In the genomic region with DNA sequence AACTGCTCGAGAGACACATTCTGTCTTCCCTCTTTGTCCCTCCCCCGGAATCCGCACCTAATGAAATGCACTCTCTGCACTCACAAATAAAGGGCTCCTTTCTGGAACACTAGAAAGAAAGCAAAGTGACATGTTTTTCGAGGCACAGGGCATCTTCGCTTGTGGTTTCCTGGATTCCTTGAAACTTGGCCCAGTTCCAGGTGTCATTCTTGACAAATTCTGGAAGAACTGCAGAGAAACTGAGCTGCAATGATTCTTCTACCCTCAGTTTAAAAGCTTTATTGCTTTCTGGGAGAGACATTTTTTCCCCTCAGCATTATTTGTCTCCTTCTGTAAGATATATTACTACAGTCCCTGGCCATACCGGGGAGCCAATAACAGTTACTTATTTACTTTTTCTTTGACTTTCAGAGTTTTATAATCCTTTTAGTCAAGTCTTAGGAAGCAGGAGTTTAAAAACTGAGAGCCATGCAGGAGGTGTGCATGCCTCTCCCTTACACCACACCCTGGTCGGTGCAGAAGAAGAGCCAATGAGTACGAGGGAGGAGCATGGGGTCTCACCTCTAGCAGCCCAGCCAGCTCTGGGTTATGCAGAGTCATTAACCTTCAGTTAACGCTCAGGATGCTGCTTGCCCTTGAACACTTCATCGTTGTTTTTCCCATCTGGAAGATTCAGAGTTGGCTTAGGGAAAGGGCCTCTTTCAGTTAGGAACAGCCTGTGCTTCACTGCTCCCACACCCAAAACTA, we compare ENCODE assay signal across 14 mouse cellular contexts. TPM values are rescaled to one million over a fixed set of nuclear protein-coding genes. Genes with fewer than 3 reads are reported as not detected.
DNase-seq lines count a peak whose midpoint lies in the region; ATAC-seq lines count a peak whose summit lies in the region.
"Had no signal": no experiment of that assay in that cellular context is flagged by ENCODE, and none has a peak within 500 bp of the region (broad histone marks: within the 10 kb centered on the region; RNA-seq: fewer than 3 reads in every experiment).

No protein-coding gene starts in this region.

- no peak overlapping the region for H3K9ac ChIP-seq in hindbrain, embryonic 14.5 days
- no peak overlapping the region for H3K9ac ChIP-seq in hindbrain, embryonic 13.5 days
- no peak overlapping the region for H3K9ac ChIP-seq in lung, embryonic 15.5 days
- H3K9ac ChIP-seq: hindbrain, embryonic 15.5 days; neural tube, embryonic 13.5 days had no signal

- peak; percentile 54 for DNase-seq in hindbrain, embryonic 14.5 days (ENCODE audit: low spot score)
- no peak for DNase-seq in lung, postnatal 4 days
- DNase-seq in ES-CJ7 (ENCODE audit: low read depth, low spot score) = peak; percentile 60
- peak; percentile 44 for DNase-seq in ZHBTc4 (ENCODE audit: low read depth, low spot score)
- DNase-seq in cerebellum, postnatal 25 days = no peak
- DNase-seq: cerebellum, adult 11-12 months; right cerebral cortex, adult 18-20 months had no signal

- 68% methylated on average over 10 of the region's 10 CpGs for WGBS in hindbrain, embryonic 14.5 days
- 65% methylated on average over 10 of the region's 10 CpGs for WGBS in hindbrain, embryonic 13.5 days
- 49% methylated on average over 10 of the region's 10 CpGs for WGBS in lung, embryonic 15.5 days

- no peak overlapping the region for H3K4me3 ChIP-seq in hindbrain, embryonic 14.5 days (replicated peaks; ENCODE audit: low read length)
- no peak overlapping the region for H3K4me3 ChIP-seq in hindbrain, embryonic 13.5 days
- no peak overlapping the region for H3K4me3 ChIP-seq in lung, embryonic 15.5 days
- H3K4me3 ChIP-seq: erythroblast, embryonic 14.5 days; hindbrain, embryonic 15.5 days; neural tube, embryonic 13.5 days had no signal

- no peak for ATAC-seq in hindbrain, embryonic 14.5 days (ENCODE audit: low FRiP score)
- no peak for ATAC-seq in hindbrain, embryonic 13.5 days (ENCODE audit: low FRiP score)
- no peak for ATAC-seq in lung, embryonic 15.5 days (ENCODE audit: borderline replicate concordance, extremely low read depth, low FRiP score, low TSS enrichment)
- ATAC-seq: midbrain, embryonic 16.5 days had no signal

- no peak overlapping the region for H3K4me2 ChIP-seq in hindbrain, embryonic 14.5 days (replicated peaks)
- H3K4me2 ChIP-seq in hindbrain, embryonic 13.5 days = no peak overlapping the region
- H3K4me2 ChIP-seq in lung, embryonic 15.5 days = 0 out of 2 replicates have a peak overlapping the region, but pooled peaks have one; percentile 1
- H3K4me2 ChIP-seq: hindbrain, embryonic 15.5 days; neural tube, embryonic 13.5 days had no signal

- H3K36me3 ChIP-seq in hindbrain, embryonic 14.5 days (replicated peaks; ENCODE audit: control insufficient read depth, insufficient read depth) = no peaks in the 10 kb centered on the region
- no peaks in the 10 kb centered on the region for H3K36me3 ChIP-seq in hindbrain, embryonic 13.5 days
- no peaks in the 10 kb centered on the region for H3K36me3 ChIP-seq in lung, embryonic 15.5 days
- H3K36me3 ChIP-seq: hindbrain, embryonic 15.5 days; neural tube, embryonic 13.5 days had no signal

- no peak overlapping the region for H3K27ac ChIP-seq in hindbrain, embryonic 14.5 days
- no peak overlapping the region for H3K27ac ChIP-seq in hindbrain, embryonic 13.5 days
- no peak overlapping the region for H3K27ac ChIP-seq in lung, embryonic 15.5 days
- H3K27ac ChIP-seq: hindbrain, embryonic 15.5 days; neural tube, embryonic 13.5 days; stomach, postnatal 0 days had no signal

- H3K4me1 ChIP-seq in hindbrain, embryonic 14.5 days (replicated peaks; ENCODE audit: control insufficient read depth, insufficient read depth, low read length) = no peaks in the 10 kb centered on the region
- H3K4me1 ChIP-seq in hindbrain, embryonic 13.5 days (replicated peaks) = no peaks in the 10 kb centered on the region
- peaks cover 6% of the 10 kb centered on the region; the same call in 1 of the 2 replicates for H3K4me1 ChIP-seq in lung, embryonic 15.5 days

- no peaks in the 10 kb centered on the region for H3K27me3 ChIP-seq in hindbrain, embryonic 14.5 days (ENCODE audit: control insufficient read depth, insufficient read depth, low read length)
- no peaks in the 10 kb centered on the region for H3K27me3 ChIP-seq in hindbrain, embryonic 13.5 days
- no peaks in the 10 kb centered on the region for H3K27me3 ChIP-seq in lung, embryonic 15.5 days
- H3K27me3 ChIP-seq: hindbrain, embryonic 15.5 days; neural tube, embryonic 13.5 days had no signal

- no peaks in the 10 kb centered on the region for H3K9me3 ChIP-seq in hindbrain, embryonic 14.5 days (ENCODE audit: control insufficient read depth, low read length)
- H3K9me3 ChIP-seq in hindbrain, embryonic 13.5 days = no peaks in the 10 kb centered on the region
- H3K9me3 ChIP-seq in lung, embryonic 15.5 days = no peaks in the 10 kb centered on the region
- H3K9me3 ChIP-seq: hindbrain, embryonic 15.5 days; neural tube, embryonic 13.5 days had no signal

RNA-seq across cellular contexts. Expression of a gene that starts 49.1 kb away (rescaled TPM):
- 1.6 and 1.8 TPM in 2 replicates for polyA plus RNA-seq in hindbrain, embryonic 14.5 days (2014; fragmentation: Nextera tagmentation; extraction: Ambion mirVana)
- 0.99 and 1.4 TPM in 2 replicates for polyA plus RNA-seq in hindbrain, embryonic 13.5 days (2015; fragmentation: Nextera tagmentation; extraction: Ambion mirVana)
- 4.9 and 5.1 TPM in 2 replicates for polyA plus RNA-seq in lung, embryonic 15.5 days (2015; fragmentation: Nextera tagmentation; extraction: Ambion mirVana)
- polyA plus RNA-seq: erythroblast, embryonic 14.5 days had no signal

Comparison
In these comparisons a context has a peak if more than half of its experiments do, and no peak if none do; other contexts are left out.
1. DNase-seq: peak in hindbrain, embryonic 14.5 days (single experiment), ES-CJ7 (single experiment) and ZHBTc4 (single experiment); none in lung, postnatal 4 days (0 of 2) and cerebellum, postnatal 25 days (0 of 2).